Mouse (Mus musculus) neural tube, embryonic 11.5 days (tissue): Measurements from ENCODE around the gene Shkbp1. TPM values are rescaled to one million over a fixed set of nuclear protein-coding genes. Genes with fewer than 3 reads are reported as not detected.

Experiments used
- ATAC-seq: fragments of 200-750 bp; cut with Nextera tagmentation; 2 replicates; pipeline ENCODE4 v1.8.0; 2017; ENCODE audit warnings: moderate number of reproducible peaks, mild to moderate bottlenecking, moderate TSS enrichment, moderate library complexity; ENCODE audit not compliant: insufficient read depth, low FRiP score, low TSS enrichment
- DNase-seq: peaks from one replicate; pipeline ENCODE4 v3.0.0-alpha.2; 2015; ENCODE audit warnings: low spot score
- H3K27ac ChIP-seq: fragments of 300-500 bp; sonication (generic); 2 replicates; pipeline ENCODE4 v1.5.1; 2014; ENCODE audit warnings: low read depth, mild to moderate bottlenecking, low read length
- H3K27me3 ChIP-seq: fragments of 300-500 bp; sonication (generic); 2 replicates; pipeline ENCODE4 v1.6.1; 2014; ENCODE audit warnings: mild to moderate bottlenecking, low read length, mixed read lengths; ENCODE audit not compliant: control insufficient read depth, insufficient read depth
- H3K36me3 ChIP-seq: fragments of 300-500 bp; sonication (generic); 2 replicates; pipeline ENCODE4 v1.6.1; 2014; ENCODE audit warnings: mild to moderate bottlenecking, low read length, moderate library complexity, mixed read lengths; ENCODE audit not compliant: control insufficient read depth, insufficient read depth
- H3K4me1 ChIP-seq: fragments of 300-500 bp; sonication (generic); 2 replicates; pipeline ENCODE4 v1.6.1; 2014; ENCODE audit warnings: low read length, mixed read lengths; ENCODE audit not compliant: control insufficient read depth, insufficient read depth
- H3K4me2 ChIP-seq: fragments of 300-500 bp; sonication (generic); 2 replicates; pipeline ENCODE4 v1.6.1; 2014; ENCODE audit warnings: low read depth, mild to moderate bottlenecking, moderate library complexity
- H3K4me3 ChIP-seq: fragments of 300-500 bp; sonication (generic); 2 replicates; pipeline ENCODE4 v1.5.1; 2014; ENCODE audit warnings: low read depth, low read length
- H3K9ac ChIP-seq: fragments of 300-500 bp; sonication (generic); 2 replicates; pipeline ENCODE4 v1.6.1; 2014; ENCODE audit warnings: mild to moderate bottlenecking, low read length
- H3K9me3 ChIP-seq: fragments of 300-500 bp; sonication (generic); 2 replicates; pipeline ENCODE4 v1.6.1; 2016; ENCODE audit warnings: low read length; ENCODE audit not compliant: control insufficient read depth
- WGBS: fragments of 180-500 bp; shearing (Covaris S2); extraction: QIAGEN DNeasy Blood & Tissue Kit; methylation state at CpG from one replicate; pipeline ENCODE4 v1.1.7; 2014; 5-methylcytosine and 5-hydroxymethylcytosine counted together
- polyA plus RNA-seq: library from polyadenylated mRNA; unstranded; fragments of >200 nt; fragmentation: Nextera tagmentation; extraction: Ambion mirVana; gene quantifications from 2 replicates; pipeline ENCODE4 v1.2.1, GENCODE M21; 2014

Gene Shkbp1
- polyA plus RNA-seq, 1 experiment from 2014 or later = 52.8 TPM

- H3K4me3 ChIP-seq = no peak overlapping the region
- WGBS = 18% methylated on average over 6 of the region's 6 CpGs
- H3K4me2 ChIP-seq = no peak overlapping the region
- H3K9ac ChIP-seq = no peak overlapping the region
- H3K9me3 ChIP-seq = no peaks in the 10 kb centered on the region
- no peaks in the 10 kb centered on the region for H3K27me3 ChIP-seq
- H3K36me3 ChIP-seq = peaks cover 6% of the 10 kb centered on the region; the same call in 1 of the 2 replicates
- ATAC-seq (no peak; the same call in 1 of the 2 replicates), DNase-seq (no peak)
- H3K27ac ChIP-seq = no peak overlapping the region
- H3K4me1 ChIP-seq = no peaks in the 10 kb centered on the region
Measured at GRCm38 (mm10) chr7:27345444-27345843, 10.4 kb downstream of the Shkbp1 start.

- Histone ChIP-seq H3K4me2 (no peak overlapping the region), H3K27ac (no peak overlapping the region), H3K4me1 (no peaks in the 10 kb centered on the region), H3K4me3 (no peak overlapping the region), H3K9ac (no peak overlapping the region), H3K36me3 (peaks cover 2% of the 10 kb centered on the region; the same call in 1 of the 2 replicates), H3K27me3 (peaks cover 7% of the 10 kb centered on the region; the same call in 1 of the 2 replicates), H3K9me3 (no peaks in the 10 kb centered on the region)
- no peak for ATAC-seq
- DNase-seq = no peak
- WGBS = 40% methylated on average over 4 of the region's 4 CpGs
Measured at GRCm38 (mm10) chr7:27342595-27342994, 13.2 kb downstream of the Shkbp1 start.

DNA sequence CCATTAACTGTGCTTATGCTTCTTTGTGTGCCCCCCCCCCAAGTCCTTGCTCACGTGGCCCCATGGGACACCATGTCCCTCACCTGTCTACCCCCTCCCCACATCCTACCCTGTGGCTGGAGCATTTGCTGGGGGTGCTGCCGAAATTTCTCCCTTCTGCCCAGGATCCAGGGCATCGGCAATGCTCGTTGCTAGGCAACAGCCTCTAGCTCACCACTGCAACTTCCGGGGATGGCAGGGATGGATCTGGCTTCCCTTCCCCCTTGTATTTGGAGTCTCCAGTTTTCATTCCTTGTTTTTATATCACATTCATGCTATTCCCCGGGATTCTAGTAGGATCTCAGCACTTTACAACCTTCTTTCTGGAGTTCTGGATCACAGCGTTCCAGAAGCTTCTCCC, 16.3 kb downstream of the Shkbp1 start:
- Histone ChIP-seq H3K9me3 (no peaks in the 10 kb centered on the region), H3K4me3 (no peak overlapping the region), H3K4me1 (peaks cover 5% of the 10 kb centered on the region; the same call in 1 of the 2 replicates), H3K36me3 (peaks cover 2% of the 10 kb centered on the region; the same call in 1 of the 2 replicates), H3K27ac (no peak overlapping the region), H3K4me2 (0 out of 2 replicates have a peak overlapping the region, but pooled peaks have one; percentile 2), H3K9ac (no peak overlapping the region), H3K27me3 (peaks cover 35% of the 10 kb centered on the region)
- WGBS = 33% methylated on average over 7 of the region's 7 CpGs
- ATAC-seq (no peak), DNase-seq (no peak)

DNA sequence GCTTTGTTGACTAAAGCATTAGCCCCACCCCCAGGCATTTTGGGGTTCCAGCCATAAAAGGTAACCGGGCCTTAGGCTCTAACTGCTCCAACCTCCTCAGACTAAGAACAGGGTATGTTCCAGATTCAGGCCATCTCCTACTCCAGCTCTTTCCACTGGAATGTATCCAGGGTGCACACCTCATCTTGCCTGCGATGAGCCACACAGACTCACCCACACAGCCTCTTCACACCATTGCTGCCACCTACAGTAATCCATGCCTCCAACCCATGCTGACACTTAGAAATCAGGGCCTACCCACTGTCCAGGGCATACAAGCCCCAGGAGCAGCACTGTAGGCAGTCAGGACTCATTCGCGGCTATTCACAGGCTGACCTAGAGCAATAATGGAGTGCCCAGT, 16.7 kb downstream of the Shkbp1 start:
- H3K4me1 ChIP-seq = peaks cover 5% of the 10 kb centered on the region; the same call in 1 of the 2 replicates
- 68% methylated on average over 4 of the region's 4 CpGs for WGBS
- H3K9me3 ChIP-seq = no peaks in the 10 kb centered on the region
- H3K36me3 ChIP-seq = peaks cover 2% of the 10 kb centered on the region; the same call in 1 of the 2 replicates
- ATAC-seq (no peak), DNase-seq (no peak)
- H3K4me2 ChIP-seq = 0 out of 2 replicates have a peak overlapping the region, but pooled peaks have one; percentile 2
- no peak overlapping the region for H3K27ac ChIP-seq
- H3K4me3 ChIP-seq = no peak overlapping the region
- H3K27me3 ChIP-seq = peaks cover 39% of the 10 kb centered on the region
- no peak overlapping the region for H3K9ac ChIP-seq

DNA sequence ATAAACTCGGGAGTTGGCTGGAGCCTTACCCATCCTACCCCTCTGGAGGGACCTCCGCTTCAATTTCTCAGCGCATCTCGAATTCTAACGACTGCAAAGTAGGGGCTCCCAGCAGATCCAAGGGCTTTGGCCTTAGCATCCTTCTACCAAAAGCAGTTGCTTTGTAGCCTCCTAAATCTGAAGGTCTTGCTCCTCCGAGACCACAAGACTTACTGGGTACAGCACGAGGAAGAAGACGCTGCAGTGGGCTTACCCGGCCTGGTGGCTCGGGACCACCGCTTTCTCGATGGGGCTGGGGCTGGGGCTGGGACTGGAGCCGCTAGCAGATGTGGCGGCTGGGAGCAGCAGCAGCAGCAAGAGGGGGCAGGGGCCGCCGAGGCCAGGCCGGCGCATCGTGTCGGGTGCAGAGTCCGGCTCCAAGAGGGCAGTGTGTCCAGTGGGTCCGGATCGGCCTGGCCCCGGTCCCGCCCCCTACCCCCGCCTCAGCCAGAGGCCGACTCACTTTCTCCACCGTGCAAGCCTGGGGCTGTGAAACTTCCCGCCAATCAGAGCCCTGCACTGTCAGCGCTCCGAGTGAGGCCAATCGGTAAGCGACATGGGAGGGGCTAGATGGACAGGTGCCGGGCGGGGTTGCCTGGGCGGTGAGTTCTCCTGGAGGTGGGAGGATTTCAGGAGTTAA, 18.5 kb downstream of the Shkbp1 start, which contains the start of gene Ltbp4:
TSS of gene Ltbp4 (minus strand) at position 518 of the 679 bp plus-strand sequence.
- Histone ChIP-seq H3K4me1 (peaks cover 7% of the 10 kb centered on the region), H3K9ac (peak within 1 kb of the TSS; percentile 45), H3K27ac (no peak within 1 kb of the TSS), H3K36me3 (peaks cover 2% of the 10 kb centered on the region; the same call in 1 of the 2 replicates), H3K4me2 (peak within 1 kb of the TSS; percentile 61), H3K9me3 (no peaks in the 10 kb centered on the region), H3K27me3 (peaks cover 57% of the 10 kb centered on the region), H3K4me3 (peak within 1 kb of the TSS; percentile 38)
- under 1% methylated on average over 35 of the region's 36 CpGs for WGBS
- ATAC-seq (peak; percentile 56; the same call in 1 of the 2 replicates), DNase-seq (peak; percentile 73)

GRCm38 (mm10) chr7:27335928-27336823, 19.6 kb downstream of the Shkbp1 start:
- Histone ChIP-seq H3K9me3 (no peaks in the 10 kb centered on the region), H3K4me2 (peak overlapping the region; percentile 61), H3K27me3 (peaks cover 69% of the 10 kb centered on the region), H3K9ac (peak overlapping the region; percentile 19; the same call in 1 of the 2 replicates), H3K27ac (no peak overlapping the region), H3K36me3 (no peaks in the 10 kb centered on the region; the same call in 1 of the 2 replicates), H3K4me1 (peaks cover 8% of the 10 kb centered on the region), H3K4me3 (peak overlapping the region; percentile 38)
- under 1% methylated on average over 47 of the region's 47 CpGs for WGBS
- ATAC-seq (peak; percentile 75), DNase-seq (peak; percentile 91)

DNA sequence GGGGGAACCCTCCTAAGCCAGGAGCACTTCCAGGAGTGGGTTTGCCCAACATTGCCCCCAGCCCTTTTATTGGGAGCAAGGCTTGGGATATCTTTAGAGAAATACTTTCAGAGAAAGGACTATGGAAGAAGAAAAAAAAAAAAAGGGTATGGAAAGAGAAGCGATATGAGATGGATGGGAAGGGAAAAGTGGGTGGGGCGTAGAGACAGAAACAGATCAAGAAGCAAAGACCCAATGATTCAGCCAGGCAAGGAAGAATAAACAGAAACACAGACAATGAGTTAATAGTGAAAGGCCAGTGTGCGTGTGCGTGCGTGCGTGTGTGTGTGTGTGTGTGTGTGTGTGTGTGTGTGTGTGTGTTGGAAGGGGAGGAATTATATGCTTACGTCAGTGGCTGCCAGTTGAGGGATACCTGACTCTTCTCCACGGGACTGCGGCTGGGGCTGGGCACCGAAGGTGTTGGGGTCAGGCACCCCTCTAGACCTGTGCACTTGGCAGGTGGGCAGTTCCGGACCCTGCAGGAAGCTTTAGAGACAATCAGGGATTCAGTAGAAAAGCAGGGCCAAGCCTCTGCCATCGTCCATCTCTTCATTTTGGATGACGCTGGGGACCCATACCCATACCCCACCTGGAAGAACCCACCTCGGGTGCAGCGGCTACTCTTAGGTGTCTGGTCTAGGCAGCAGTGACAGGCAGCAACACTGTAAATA, 20.7 kb downstream of the Shkbp1 start:
- DNase-seq (no peak), ATAC-seq (no peak)
- Histone ChIP-seq H3K27me3 (peaks cover 79% of the 10 kb centered on the region), H3K27ac (no peak overlapping the region), H3K4me3 (no peak overlapping the region), H3K4me2 (no peak overlapping the region), H3K9me3 (no peaks in the 10 kb centered on the region), H3K4me1 (peaks cover 12% of the 10 kb centered on the region), H3K36me3 (no peaks in the 10 kb centered on the region), H3K9ac (no peak overlapping the region)
- WGBS = 51% methylated on average over 15 of the region's 15 CpGs

DNA sequence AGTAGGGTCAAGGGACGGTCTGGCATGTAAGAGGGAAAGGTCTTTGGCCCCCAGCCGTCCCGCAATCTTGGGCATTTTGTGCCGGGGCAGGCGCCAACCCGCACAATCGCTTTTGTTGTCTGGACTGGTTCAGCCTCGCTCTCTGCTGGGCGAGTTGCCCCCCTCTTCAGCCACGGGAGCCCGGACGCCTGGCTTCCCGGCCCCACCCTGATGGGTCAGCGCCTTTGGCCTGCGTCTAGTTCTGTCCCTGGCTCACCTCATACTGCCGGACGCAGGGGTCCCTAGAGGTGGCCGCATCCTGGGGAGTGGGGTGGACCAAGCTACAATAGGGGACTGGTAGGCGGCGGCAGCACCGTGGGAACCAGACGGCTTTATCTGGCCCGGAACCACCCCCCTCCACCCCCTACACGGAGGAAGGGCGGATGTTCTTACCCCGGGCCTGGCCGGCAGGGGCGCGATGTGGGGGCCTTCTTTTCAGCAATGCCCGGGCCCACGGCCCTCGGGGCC, 21.4 kb downstream of the Shkbp1 start:
- no peak overlapping the region for H3K9ac ChIP-seq
- H3K4me3 ChIP-seq = no peak overlapping the region
- WGBS = 2% methylated on average over 32 of the region's 32 CpGs
- DNase-seq (no peak), ATAC-seq (no peak)
- no peak overlapping the region for H3K27ac ChIP-seq
- H3K36me3 ChIP-seq = no peaks in the 10 kb centered on the region
- H3K4me2 ChIP-seq = peak overlapping the region; percentile 16; the same call in 1 of the 2 replicates
- H3K9me3 ChIP-seq = no peaks in the 10 kb centered on the region
- peaks cover 12% of the 10 kb centered on the region for H3K4me1 ChIP-seq
- H3K27me3 ChIP-seq = peaks cover 86% of the 10 kb centered on the region
